Mouse (Mus musculus): ENCODE results near the gene Gm10188. TPM values are rescaled to one million over a fixed set of nuclear protein-coding genes. Genes with fewer than 3 reads are reported as not detected.

Gene Gm10188
- polyA plus RNA-seq, 1 experiment = not detected

DNA sequence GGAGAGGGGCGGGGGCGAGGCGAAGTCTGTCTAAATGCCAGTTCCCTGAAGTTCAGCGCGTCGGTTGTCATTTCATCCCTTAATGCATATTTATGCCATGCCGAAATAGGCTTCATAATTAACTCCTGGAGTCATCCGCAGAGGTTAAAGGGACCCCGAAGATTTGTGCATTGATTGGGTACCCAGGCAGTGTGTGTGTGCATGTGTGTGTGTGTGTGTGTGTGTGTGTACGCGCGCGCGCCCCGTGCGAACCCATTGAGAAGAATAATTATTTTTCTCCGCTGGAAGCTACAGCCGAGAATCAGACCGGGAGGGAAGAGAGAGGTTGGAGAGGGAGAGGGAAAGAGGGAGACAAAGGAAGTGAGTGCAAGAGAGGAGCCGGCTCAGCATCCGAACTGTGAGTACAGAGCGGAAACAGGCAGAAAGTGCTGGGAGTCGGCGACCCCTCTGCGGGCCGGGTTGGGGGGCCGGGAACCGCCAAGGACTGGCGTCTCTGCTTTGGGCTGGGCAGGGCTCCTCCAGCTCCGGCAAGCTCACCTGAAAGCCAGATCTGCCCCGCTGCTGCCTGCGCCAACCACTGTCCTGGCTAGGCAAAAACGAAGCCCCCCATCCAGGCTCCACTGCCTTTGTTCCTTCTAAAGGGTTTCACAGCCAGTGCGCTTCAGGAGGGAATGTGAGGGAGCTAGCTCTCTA, 38.3 kb downstream of the Gm10188 start, which contains the start of the genes Lemd1 and AC124108.1:
Lemd1 (plus strand) TSS at position 339 of the 693 bp plus-strand sequence.
AC124108.1 (plus strand) TSS at position 365 of the 693 bp plus-strand sequence.
- Histone ChIP-seq H3K27ac (ENCODE audit: insufficient read depth, low read length) (no peak within 1 kb of the TSS), H3K4me3 (ENCODE audit: insufficient read depth, low read length) (peak within 1 kb of the TSS; percentile 42), H3K4me1 (ENCODE audit: control insufficient read depth, insufficient read depth, low read length) (no peaks in the 10 kb centered on the region)
- TF ChIP-seq CTCF (IDR thresholded peaks at IDR 0.05; ENCODE audit: extremely low read depth, insufficient read depth, low read length) = no peak
- TF ChIP-seq POLR2A (IDR thresholded peaks at IDR 0.05; ENCODE audit: extremely low read depth, insufficient read depth, low read length) = no peak

DNA sequence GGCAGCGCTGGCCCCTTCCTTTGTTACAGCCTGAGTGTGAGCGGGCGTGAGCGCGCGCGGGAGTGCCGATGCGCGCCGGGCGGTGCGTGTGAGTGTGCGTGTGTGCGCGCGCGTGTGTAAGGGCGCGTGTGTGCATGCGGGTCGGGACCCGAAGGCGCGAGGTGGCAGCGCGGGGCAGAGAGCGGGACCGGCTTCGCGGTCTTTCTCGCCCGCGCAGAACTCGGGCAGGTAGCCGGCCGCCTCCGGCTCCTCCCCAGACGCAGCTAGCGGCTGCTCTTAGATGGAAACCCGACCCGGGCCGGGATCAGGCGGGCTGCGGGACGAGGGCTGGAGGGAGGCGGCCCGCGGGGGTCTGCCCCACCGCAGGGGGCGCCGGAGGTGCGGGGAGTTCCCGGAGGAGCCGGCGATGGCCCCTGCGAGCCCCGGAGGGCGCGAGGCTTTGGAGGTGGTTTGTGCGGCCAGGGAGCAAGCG, 38.9 kb downstream of the Gm10188 start:
- peak overlapping the region; percentile 42 for H3K4me3 ChIP-seq (ENCODE audit: insufficient read depth, low read length)
- H3K4me1 ChIP-seq (ENCODE audit: control insufficient read depth, insufficient read depth, low read length) = no peaks in the 10 kb centered on the region
- TF ChIP-seq POLR2A (IDR thresholded peaks at IDR 0.05; ENCODE audit: extremely low read depth, insufficient read depth, low read length) (no peak), CTCF (IDR thresholded peaks at IDR 0.05; ENCODE audit: extremely low read depth, insufficient read depth, low read length) (no peak)
- H3K27ac ChIP-seq (ENCODE audit: insufficient read depth, low read length) = no peak overlapping the region

DNA sequence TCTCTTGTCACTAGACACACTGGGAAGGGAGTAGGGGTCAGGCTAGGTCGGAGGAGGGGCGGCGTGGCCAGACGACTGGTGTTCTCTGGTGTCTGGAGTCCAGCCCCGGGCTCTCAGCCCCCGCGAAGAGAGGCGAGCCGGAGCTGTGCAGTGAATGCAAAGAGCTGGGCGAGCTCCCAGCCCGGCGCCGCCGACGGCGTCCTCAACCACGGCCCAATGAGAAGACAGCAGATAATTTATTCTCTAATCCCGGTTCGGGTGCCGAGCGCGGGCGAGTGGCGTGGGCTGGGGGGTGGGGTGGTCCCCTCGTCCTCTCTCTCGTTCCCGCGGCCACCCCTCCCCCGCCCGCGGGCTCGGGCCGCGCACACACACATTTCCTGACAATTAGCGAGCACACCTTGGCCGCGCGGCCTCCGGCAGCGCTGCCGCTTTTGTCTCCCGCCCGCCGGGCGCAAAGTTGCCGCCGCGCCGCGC, 39.5 kb downstream of the Gm10188 start:
- no peak overlapping the region for H3K27ac ChIP-seq (ENCODE audit: insufficient read depth, low read length)
- TF ChIP-seq CTCF (IDR thresholded peaks at IDR 0.05; ENCODE audit: extremely low read depth, insufficient read depth, low read length) = no peak
- no peak for TF ChIP-seq POLR2A (IDR thresholded peaks at IDR 0.05; ENCODE audit: extremely low read depth, insufficient read depth, low read length)
- peak overlapping the region; percentile 42 for H3K4me3 ChIP-seq (ENCODE audit: insufficient read depth, low read length)
- no peaks in the 10 kb centered on the region for H3K4me1 ChIP-seq (ENCODE audit: control insufficient read depth, insufficient read depth, low read length)

DNA sequence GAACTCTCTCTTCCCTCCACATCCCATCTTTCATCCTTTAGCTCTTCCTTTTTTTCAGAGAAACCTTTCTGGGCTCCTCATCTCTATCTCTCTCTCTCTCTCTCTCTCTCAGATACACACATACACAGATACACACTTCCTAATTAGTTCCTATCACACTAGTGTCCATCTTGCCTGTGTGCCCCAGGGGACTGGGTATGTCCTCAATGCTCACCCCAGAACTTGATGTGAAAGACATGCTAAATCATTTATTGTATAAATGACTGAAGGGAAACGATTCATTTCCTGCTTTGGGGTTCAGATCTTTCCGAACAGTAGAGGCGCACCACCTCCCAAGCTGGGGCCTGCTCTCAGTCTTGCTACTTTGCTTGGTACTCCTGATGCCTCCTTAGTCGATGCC, 40.3 kb downstream of the Gm10188 start:
- no peak overlapping the region for H3K4me3 ChIP-seq (ENCODE audit: insufficient read depth, low read length)
- H3K4me1 ChIP-seq (ENCODE audit: control insufficient read depth, insufficient read depth, low read length) = no peaks in the 10 kb centered on the region
- no peak for TF ChIP-seq POLR2A (IDR thresholded peaks at IDR 0.05; ENCODE audit: extremely low read depth, insufficient read depth, low read length)
- TF ChIP-seq CTCF (IDR thresholded peaks at IDR 0.05; ENCODE audit: extremely low read depth, insufficient read depth, low read length) = no peak
- H3K27ac ChIP-seq (ENCODE audit: insufficient read depth, low read length) = no peak overlapping the region

DNA sequence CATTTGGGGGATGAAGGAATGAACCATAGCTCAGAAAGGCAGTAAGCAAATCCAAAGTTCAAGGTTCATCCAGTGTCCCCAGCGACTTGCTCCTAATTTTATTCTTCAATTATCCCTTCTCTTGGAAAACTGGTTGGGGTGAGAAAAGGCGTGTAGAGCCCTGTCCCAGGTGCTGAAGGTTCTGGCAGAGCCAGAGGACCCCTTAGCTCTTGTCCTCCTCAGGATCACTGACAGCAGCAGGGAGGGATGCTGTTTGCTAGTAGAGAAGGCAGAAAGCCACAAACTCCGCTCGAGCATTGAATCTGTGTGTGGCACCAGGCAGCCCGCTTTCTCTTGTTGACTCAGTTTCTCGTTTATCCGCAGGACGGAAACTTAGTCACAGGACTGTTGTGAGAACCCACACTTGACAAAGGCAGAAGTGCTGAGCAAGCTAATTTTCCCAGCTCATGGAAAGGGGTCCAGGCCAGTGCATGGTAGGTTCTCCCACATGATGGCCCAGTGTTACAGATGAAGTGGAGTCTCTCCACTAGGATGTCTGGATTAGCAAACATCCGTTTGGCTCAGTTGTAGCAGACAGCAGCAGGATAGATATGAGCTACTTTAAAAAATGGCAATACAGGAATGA, 41.0 kb downstream of the Gm10188 start:
- TF ChIP-seq CTCF (IDR thresholded peaks at IDR 0.05; ENCODE audit: extremely low read depth, insufficient read depth, low read length) (no peak), POLR2A (IDR thresholded peaks at IDR 0.05; ENCODE audit: extremely low read depth, insufficient read depth, low read length) (no peak)
- Histone ChIP-seq H3K27ac (ENCODE audit: insufficient read depth, low read length) (no peak overlapping the region), H3K4me3 (ENCODE audit: insufficient read depth, low read length) (no peak overlapping the region), H3K4me1 (ENCODE audit: control insufficient read depth, insufficient read depth, low read length) (no peaks in the 10 kb centered on the region)

DNA sequence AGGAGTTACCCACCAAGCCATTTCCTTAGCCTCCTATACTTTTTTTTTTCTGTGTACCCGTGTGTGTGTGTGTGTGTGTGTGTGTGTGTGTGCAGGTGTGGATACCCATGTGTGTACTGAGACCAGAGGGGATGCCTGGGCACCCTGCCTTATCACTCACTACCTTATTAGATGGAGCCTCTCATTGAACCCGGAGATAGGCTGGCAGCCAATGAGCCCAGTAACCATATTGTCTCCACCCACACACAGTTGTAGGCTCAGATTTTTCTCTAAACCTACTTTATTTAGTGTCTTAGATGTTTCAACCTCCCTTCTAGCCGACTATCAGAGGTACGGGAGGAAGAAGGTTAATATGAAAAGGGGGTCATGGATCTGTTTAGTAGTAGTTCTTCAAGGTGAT, 43.3 kb downstream of the Gm10188 start:
- Histone ChIP-seq H3K27ac (ENCODE audit: insufficient read depth, low read length) (no peak overlapping the region), H3K4me1 (ENCODE audit: control insufficient read depth, insufficient read depth, low read length) (no peaks in the 10 kb centered on the region), H3K4me3 (ENCODE audit: insufficient read depth, low read length) (no peak overlapping the region)
- TF ChIP-seq CTCF (IDR thresholded peaks at IDR 0.05; ENCODE audit: extremely low read depth, insufficient read depth, low read length) (no peak), POLR2A (IDR thresholded peaks at IDR 0.05; ENCODE audit: extremely low read depth, insufficient read depth, low read length) (no peak)

Other genes starting within 250 kb of the Gm10188 start
- 20.1 and 20.3 TPM in 2 replicates for gene Elk4, start 222.2 kb downstream of the Gm10188 start, polyA plus RNA-seq (2012; rRNA removed)
- 73.5 and 84.7 TPM in 2 replicates for gene Mfsd4a, start 161.7 kb downstream of the Gm10188 start, polyA plus RNA-seq (2012; rRNA removed)
- 24.9 and 30.0 TPM in 2 replicates for gene Cdk18, start 90.1 kb downstream of the Gm10188 start, polyA plus RNA-seq (2012; rRNA removed)
- gene Lemd1, start 38.3 kb downstream of the Gm10188 start, polyA plus RNA-seq (2012; rRNA removed) = 7.5 and 10.7 TPM in 2 replicates
- 6.2 and 7.7 TPM in 2 replicates for gene AC124108.1, start 38.3 kb downstream of the Gm10188 start, polyA plus RNA-seq (2012; rRNA removed)
- gene Klhdc8a, start 68.9 kb upstream of the Gm10188 start, polyA plus RNA-seq (2012; rRNA removed) = 8.7 and 9.4 TPM in 2 replicates
- gene Nuak2, start 86.4 kb upstream of the Gm10188 start, polyA plus RNA-seq (2012; rRNA removed) = 1.1 TPM in 2 replicates
- 124 and 135 TPM in 2 replicates for gene Tmcc2, start 161.5 kb upstream of the Gm10188 start, polyA plus RNA-seq (2012; rRNA removed)
- gene Dstyk, start 187.8 kb upstream of the Gm10188 start, polyA plus RNA-seq (2012; rRNA removed) = 24.0 TPM in 2 replicates
- gene Rbbp5, start 247.6 kb upstream of the Gm10188 start, polyA plus RNA-seq (2012; rRNA removed) = 53.8 and 54.1 TPM in 2 replicates